Mouse (Mus musculus): ENCODE measurements around the gene Gm9887. TPM values are rescaled to one million over a fixed set of nuclear protein-coding genes. Genes with fewer than 3 reads are reported as not detected.

The Gm9887 gene
- total and polyA plus RNA-seq, 3 experiments = 3.4 to 4.3 TPM; not detected in 1

GRCm38 (mm10) chr12:69373850-69374766 lies 1.9 kb upstream of the Gm9887 start:
- no peak for DNase-seq (ENCODE audit: extremely low read depth)
- peak overlapping the region; percentile 96 for H3K27ac ChIP-seq (ENCODE audit: insufficient read depth, low read depth)
- H3K36me3 ChIP-seq (replicated peaks in 1 of 2; ENCODE audit: control insufficient read depth in 1 of 2, insufficient read depth in 1 of 2, low read length in 1 of 2) = peaks cover 11 to 21% of the 10 kb centered on the region in 2 experiments

GRCm38 (mm10) chr12:69372731-69373331 lies 573 bp upstream of the Gm9887 start:
- Histone ChIP-seq H3K4me3 (replicated peaks in 1 of 3; ENCODE audit: low read depth in 2 of 3, low read length in 2 of 3, poor library complexity in 1 of 3) (peak overlapping the region; percentile 80 to 93 (median 90)), H3K9me3 (replicated peaks; ENCODE audit: low read length) (no peaks in the 10 kb centered on the region), H3K4me2 (ENCODE audit: insufficient read depth, low read depth, poor library complexity, severe bottlenecking) (no peak overlapping the region), H3K27me3 (replicated peaks) (no peaks in the 10 kb centered on the region), H3K79me2 (replicated peaks; ENCODE audit: control insufficient read depth, extremely low read depth, insufficient read depth, poor library complexity, severe bottlenecking) (peaks cover 42% of the 10 kb centered on the region), H3K9ac (ENCODE audit: insufficient read depth, low read depth) (peak overlapping the region; percentile 90), H3K27ac (ENCODE audit: insufficient read depth, low read depth) (peak overlapping the region; percentile 90), H3K4me1 (ENCODE audit: control insufficient read depth in 1 of 2, insufficient read depth in 2 of 2) (peaks cover 0 to 16% of the 10 kb centered on the region in 2 experiments; a peak in 2 of 4 replicates), H3K36me3 (replicated peaks in 1 of 2; ENCODE audit: control insufficient read depth in 1 of 2, insufficient read depth in 1 of 2, low read length in 1 of 2) (peaks cover 11 to 21% of the 10 kb centered on the region in 2 experiments)
- dilution Hi-C loops (cut with MboI; ENCODE audit: extremely low pct_ligation_motif_present, extremely low pct_unique_long_range_greater_than_20kb, low sequenced_read_pairs) (no loop called here), in situ Hi-C loops (cut with MboI; ENCODE audit: low pct_ligation_motif_present, low pct_unique_long_range_greater_than_20kb, low sequenced_read_pairs) (loop anchor here (5.0 kb wide), 1 partner anchor 164 kb away; no protein-coding TSS in a partner anchor)
- no peak for DNase-seq (ENCODE audit: extremely low read depth)
- TF ChIP-seq RCOR1 (conservative IDR thresholded peaks at IDR 0.05; ENCODE audit: low read depth, low read length) (no peak), MEF2A (IDR thresholded peaks at IDR 0.05; ENCODE audit: borderline replicate concordance, low read depth, low read length) (no peak), ZC3H11A (IDR thresholded peaks at IDR 0.05; ENCODE audit: low read depth, low read length) (no peak), TBP (conservative IDR thresholded peaks at IDR 0.05; ENCODE audit: low read depth, low read length) (no peak), POLR2A (IDR thresholded peaks at IDR 0.05; ENCODE audit: low read depth, low read length) (no peak; the same call in 1 of the 2 replicates), ZKSCAN1 (IDR thresholded peaks at IDR 0.05; ENCODE audit: borderline replicate concordance, low read depth, low read length) (no peak), ELF1 (IDR thresholded peaks at IDR 0.05; ENCODE audit: low read depth, low read length) (no peak), GABPA (IDR thresholded peaks at IDR 0.05; ENCODE audit: insufficient replicate concordance, low read depth, low read length) (no peak), ZNF384 (IDR thresholded peaks at IDR 0.05; ENCODE audit: low read depth, low read length) (no peak), SMC3 (IDR thresholded peaks at IDR 0.05; ENCODE audit: low read depth, low read length) (no peak), ETS1 (conservative IDR thresholded peaks at IDR 0.05; ENCODE audit: low read depth, low read length) (no peak)

More at GRCm38 (mm10) chr12:69373850-69374766, 1.9 kb upstream of the Gm9887 start:
- dilution Hi-C loops (cut with MboI; ENCODE audit: extremely low pct_ligation_motif_present, extremely low pct_unique_long_range_greater_than_20kb, low sequenced_read_pairs) (no loop called here), in situ Hi-C loops (cut with MboI; ENCODE audit: low pct_ligation_motif_present, low pct_unique_long_range_greater_than_20kb, low sequenced_read_pairs) (loop anchor here (5.0 kb wide), 1 partner anchor 163 kb away; no protein-coding TSS in a partner anchor)
- Histone ChIP-seq H3K4me3 (replicated peaks in 1 of 3; ENCODE audit: low read depth in 2 of 3, low read length in 2 of 3, poor library complexity in 1 of 3) (peak overlapping the region; percentile 80 to 93 (median 90)), H3K9ac (ENCODE audit: insufficient read depth, low read depth) (peak overlapping the region; percentile 90), H3K27me3 (replicated peaks) (no peaks in the 10 kb centered on the region), H3K4me2 (ENCODE audit: insufficient read depth, low read depth, poor library complexity, severe bottlenecking) (peak overlapping the region; percentile 62), H3K9me3 (replicated peaks; ENCODE audit: low read length) (no peaks in the 10 kb centered on the region), H3K4me1 (ENCODE audit: control insufficient read depth in 1 of 2, insufficient read depth in 2 of 2) (peaks cover 1 to 20% of the 10 kb centered on the region in 2 experiments; a peak in 2 of 4 replicates), H3K79me2 (replicated peaks; ENCODE audit: control insufficient read depth, extremely low read depth, insufficient read depth, poor library complexity, severe bottlenecking) (peaks cover 42% of the 10 kb centered on the region)
- no peak for TF ChIP-seq CHD2 (IDR thresholded peaks at IDR 0.05; ENCODE audit: low read length)
- TF ChIP-seq JUN (IDR thresholded peaks at IDR 0.05; ENCODE audit: insufficient read depth, low read depth, low read length) = no peak
- no peak for TF ChIP-seq ZC3H11A (IDR thresholded peaks at IDR 0.05; ENCODE audit: low read depth, low read length)
- 0 out of 2 replicates have a peak, but pooled peaks have one; percentile 45 for TF ChIP-seq UBTF (IDR thresholded peaks at IDR 0.05; ENCODE audit: low read depth, low read length)
- no peak for TF ChIP-seq ZMIZ1 (IDR thresholded peaks at IDR 0.05; ENCODE audit: low read depth, low read length)
- TF ChIP-seq POLR2AphosphoS2 (IDR thresholded peaks at IDR 0.05; ENCODE audit: low read depth, low read length) = peak; percentile 91; the same call in 1 of the 2 replicates
- TF ChIP-seq NRF1 (IDR thresholded peaks at IDR 0.05; ENCODE audit: low read depth, low read length) = no peak
- no peak for TF ChIP-seq RCOR1 (conservative IDR thresholded peaks at IDR 0.05; ENCODE audit: low read depth, low read length)
- no peak for TF ChIP-seq NELFE (IDR thresholded peaks at IDR 0.05; ENCODE audit: low read depth, low read length)
- TF ChIP-seq TCF12 (IDR thresholded peaks at IDR 0.05; ENCODE audit: low read depth, low read length) = peak; percentile 5; the same call in 1 of the 2 replicates
- TF ChIP-seq RAD21 (IDR thresholded peaks at IDR 0.05; ENCODE audit: low read depth, low read length) = no peak
- TF ChIP-seq EP300 (IDR thresholded peaks at IDR 0.05; ENCODE audit: low read length) = no peak
- no peak for TF ChIP-seq KAT2A (IDR thresholded peaks at IDR 0.05; ENCODE audit: insufficient replicate concordance, low read length)
- no peak for TF ChIP-seq PAX5 (IDR thresholded peaks at IDR 0.05; ENCODE audit: low read length)
- TF ChIP-seq GABPA (IDR thresholded peaks at IDR 0.05; ENCODE audit: insufficient replicate concordance, low read depth, low read length) = no peak
- TF ChIP-seq SMC3 (IDR thresholded peaks at IDR 0.05; ENCODE audit: low read depth, low read length) = 0 out of 2 replicates have a peak, but pooled peaks have one; percentile 11
- TF ChIP-seq USF2 (conservative IDR thresholded peaks at IDR 0.05; ENCODE audit: low read depth, low read length) = no peak
- TF ChIP-seq HCFC1 (IDR thresholded peaks at IDR 0.05; ENCODE audit: low read depth, low read length) = no peak
- TF ChIP-seq BHLHE40 (IDR thresholded peaks at IDR 0.05; ENCODE audit: low read depth, low read length) = no peak
- TF ChIP-seq MAFK (IDR thresholded peaks at IDR 0.05; ENCODE audit: insufficient replicate concordance, low read length) = no peak
- peak; percentile 70 for TF ChIP-seq TBP (conservative IDR thresholded peaks at IDR 0.05; ENCODE audit: low read depth, low read length)
- no peak for TF ChIP-seq ZKSCAN1 (IDR thresholded peaks at IDR 0.05; ENCODE audit: borderline replicate concordance, low read depth, low read length)
- no peak for TF ChIP-seq USF1 (IDR thresholded peaks at IDR 0.05; ENCODE audit: low read depth, low read length)
- TF ChIP-seq CHD1 (IDR thresholded peaks at IDR 0.05; ENCODE audit: low read depth, low read length) = peak; percentile 98
- TF ChIP-seq MYC (IDR thresholded peaks at IDR 0.05; ENCODE audit: low read depth, low read length) = no peak
- peak; percentile 5; the same call in 1 of the 2 replicates for TF ChIP-seq POLR2A (IDR thresholded peaks at IDR 0.05; ENCODE audit: low read depth, low read length)
- TF ChIP-seq ETS1 (conservative IDR thresholded peaks at IDR 0.05; ENCODE audit: low read depth, low read length) = no peak
- no peak for TF ChIP-seq ZNF384 (IDR thresholded peaks at IDR 0.05; ENCODE audit: low read depth, low read length)
- TF ChIP-seq MAX (IDR thresholded peaks at IDR 0.05; ENCODE audit: low read length) = no peak
- no peak for TF ChIP-seq ELF1 (IDR thresholded peaks at IDR 0.05; ENCODE audit: low read depth, low read length)
- TF ChIP-seq SIN3A (IDR thresholded peaks at IDR 0.05; ENCODE audit: low read length) = peak; percentile 82
- TF ChIP-seq E2F4 (IDR thresholded peaks at IDR 0.05; ENCODE audit: insufficient replicate concordance, low read depth, low read length) = no peak
- TF ChIP-seq JUND (conservative IDR thresholded peaks at IDR 0.05; ENCODE audit: low read depth, low read length) = no peak
- no peak for TF ChIP-seq IRF4 (IDR thresholded peaks at IDR 0.05; ENCODE audit: low read depth, low read length)
- no peak for TF ChIP-seq MAZ (IDR thresholded peaks at IDR 0.05; ENCODE audit: low read depth, low read length)
- TF ChIP-seq CTCF (conservative IDR thresholded peaks at IDR 0.05 in 1 of 2, IDR thresholded peaks at IDR 0.05 in 1 of 2; ENCODE audit: low read depth in 2 of 2, low read length in 2 of 2) = no peak
- TF ChIP-seq MXI1 (IDR thresholded peaks at IDR 0.05; ENCODE audit: low read depth, low read length) = peak; percentile 61; the same call in 1 of the 2 replicates
- no peak for TF ChIP-seq MEF2A (IDR thresholded peaks at IDR 0.05; ENCODE audit: borderline replicate concordance, low read depth, low read length)
